Mouse (Mus musculus): ENCODE data around the gene Fbxo46. TPM values are rescaled to one million over a fixed set of nuclear protein-coding genes. Genes with fewer than 3 reads are reported as not detected.

Fbxo46 gene
- polyA plus RNA-seq, 1 experiment = 7.6 TPM

DNA sequence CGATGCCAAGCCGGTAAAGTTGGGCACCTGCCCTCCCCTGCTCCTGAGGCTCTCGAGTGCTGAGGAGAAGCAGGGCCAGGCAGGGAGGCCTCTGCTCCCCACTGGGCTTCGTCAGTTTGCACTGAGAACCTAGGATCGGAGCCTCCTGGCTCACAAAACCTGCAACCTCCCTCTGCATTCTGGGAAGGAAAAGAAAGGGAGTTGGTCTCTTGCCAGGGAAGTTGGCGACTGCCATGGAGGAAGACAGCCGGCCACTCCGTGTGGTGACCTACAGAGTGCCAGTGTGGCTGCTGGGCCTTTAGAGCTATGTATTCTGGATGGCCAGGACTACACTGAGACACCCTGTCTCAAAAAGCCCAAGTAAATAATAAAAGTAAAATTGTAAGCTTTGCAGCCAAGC lies 35.1 kb downstream of the Fbxo46 start:
- WGBS = 10% methylated on average over 8 of the region's 8 CpGs
- no peaks in the 10 kb centered on the region for H3K27me3 ChIP-seq (ENCODE audit: control insufficient read depth, insufficient read depth, low read length)
- DNase-seq = peak; percentile 28 to 55
- TF ChIP-seq POLR2A (IDR thresholded peaks at IDR 0.05; ENCODE audit: borderline replicate concordance, insufficient read depth, low read length) = no peak
- no peak for TF ChIP-seq CTCF (IDR thresholded peaks at IDR 0.05; ENCODE audit: borderline replicate concordance, insufficient read depth, low read depth, low read length)
- H3K4me1 ChIP-seq (ENCODE audit: control insufficient read depth, insufficient read depth, low read length) = peaks cover 19% of the 10 kb centered on the region
- no peak overlapping the region for H3K4me3 ChIP-seq (replicated peaks; ENCODE audit: insufficient read depth, low read depth, low read length)
- H3K27ac ChIP-seq (ENCODE audit: insufficient read depth, low read length) = no peak overlapping the region

- no peak overlapping the region for H3K27ac ChIP-seq (ENCODE audit: insufficient read depth, low read length)
- WGBS = 68% methylated on average over 13 of the region's 13 CpGs
- H3K4me3 ChIP-seq (replicated peaks; ENCODE audit: insufficient read depth, low read depth, low read length) = no peak overlapping the region
- DNase-seq = no peak
- no peak for TF ChIP-seq POLR2A (IDR thresholded peaks at IDR 0.05; ENCODE audit: borderline replicate concordance, insufficient read depth, low read length)
- TF ChIP-seq CTCF (IDR thresholded peaks at IDR 0.05; ENCODE audit: borderline replicate concordance, insufficient read depth, low read depth, low read length) = peak; percentile 43; the same call in 1 of the 2 replicates
- H3K4me1 ChIP-seq (ENCODE audit: control insufficient read depth, insufficient read depth, low read length) = peaks cover 14% of the 10 kb centered on the region
- no peaks in the 10 kb centered on the region for H3K27me3 ChIP-seq (ENCODE audit: control insufficient read depth, insufficient read depth, low read length)
Observed at GRCm38 (mm10) chr7:19155825-19156475, 36.3 kb downstream of the Fbxo46 start.

- 6% methylated on average over 30 of the region's 30 CpGs for WGBS
- TF ChIP-seq CTCF (IDR thresholded peaks at IDR 0.05; ENCODE audit: borderline replicate concordance, insufficient read depth, low read depth, low read length) = peak; percentile 90
- no peak for TF ChIP-seq POLR2A (IDR thresholded peaks at IDR 0.05; ENCODE audit: borderline replicate concordance, insufficient read depth, low read length)
- H3K4me1 ChIP-seq (ENCODE audit: control insufficient read depth, insufficient read depth, low read length) = peaks cover 14% of the 10 kb centered on the region
- no peak overlapping the region for H3K27ac ChIP-seq (ENCODE audit: insufficient read depth, low read length)
- H3K4me3 ChIP-seq (replicated peaks; ENCODE audit: insufficient read depth, low read depth, low read length) = peak overlapping the region; percentile 20
- DNase-seq = peak; percentile 92 to 97
- no peaks in the 10 kb centered on the region for H3K27me3 ChIP-seq (ENCODE audit: control insufficient read depth, insufficient read depth, low read length)
Observed at GRCm38 (mm10) chr7:19157160-19157800, 37.6 kb downstream of the Fbxo46 start.

DNA sequence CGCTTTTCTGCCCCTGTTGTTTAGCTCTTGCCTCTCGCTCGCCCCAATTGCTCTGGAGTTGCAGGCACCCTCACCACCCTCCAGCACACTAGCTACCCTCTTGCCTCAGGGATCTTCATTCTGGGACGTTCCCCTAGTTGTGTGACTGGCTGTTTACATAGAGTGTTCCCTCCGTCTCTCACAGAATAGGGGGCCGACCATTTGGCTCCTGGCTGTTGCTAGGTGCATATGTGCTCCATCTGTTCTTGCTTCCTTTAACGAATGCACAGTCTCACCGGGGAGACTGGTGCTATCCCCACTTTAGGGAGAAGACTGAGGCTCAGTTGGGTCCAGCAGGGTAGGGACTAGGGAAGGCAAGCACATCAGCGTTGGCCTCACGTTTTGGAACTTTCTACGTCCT lies 38.9 kb downstream of the Fbxo46 start:
- TF ChIP-seq POLR2A (IDR thresholded peaks at IDR 0.05; ENCODE audit: borderline replicate concordance, insufficient read depth, low read length) (no peak), CTCF (IDR thresholded peaks at IDR 0.05; ENCODE audit: borderline replicate concordance, insufficient read depth, low read depth, low read length) (no peak)
- 64% methylated on average over 11 of the region's 11 CpGs for WGBS
- DNase-seq = no peak
- peaks cover 14% of the 10 kb centered on the region for H3K4me1 ChIP-seq (ENCODE audit: control insufficient read depth, insufficient read depth, low read length)
- no peaks in the 10 kb centered on the region for H3K27me3 ChIP-seq (ENCODE audit: control insufficient read depth, insufficient read depth, low read length)
- H3K27ac ChIP-seq (ENCODE audit: insufficient read depth, low read length) = no peak overlapping the region
- no peak overlapping the region for H3K4me3 ChIP-seq (replicated peaks; ENCODE audit: insufficient read depth, low read depth, low read length)

DNA sequence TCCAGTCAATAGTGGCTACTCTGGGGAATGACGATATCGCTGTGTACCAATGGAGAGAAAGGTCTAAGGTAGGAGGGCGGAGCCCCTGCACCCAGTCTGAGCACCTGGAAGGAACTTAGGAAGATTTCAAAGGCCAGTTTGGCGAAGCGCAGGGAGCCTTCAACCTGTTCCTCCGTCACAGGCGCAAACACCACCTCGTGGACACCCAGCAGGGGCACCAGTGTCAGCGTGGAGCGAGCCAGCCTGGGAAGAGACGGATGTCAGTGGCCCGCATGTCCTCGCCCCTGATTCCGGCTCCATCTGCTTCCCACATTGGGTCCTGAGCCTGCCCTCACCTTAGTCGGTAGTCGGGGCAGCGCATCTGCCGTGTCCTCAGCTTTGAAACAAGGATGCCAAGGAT lies 39.8 kb downstream of the Fbxo46 start:
- TF ChIP-seq POLR2A (IDR thresholded peaks at IDR 0.05; ENCODE audit: borderline replicate concordance, insufficient read depth, low read length) = no peak
- TF ChIP-seq CTCF (IDR thresholded peaks at IDR 0.05; ENCODE audit: borderline replicate concordance, insufficient read depth, low read depth, low read length) = no peak
- H3K4me3 ChIP-seq (replicated peaks; ENCODE audit: insufficient read depth, low read depth, low read length) = no peak overlapping the region
- H3K27ac ChIP-seq (ENCODE audit: insufficient read depth, low read length) = no peak overlapping the region
- H3K4me1 ChIP-seq (ENCODE audit: control insufficient read depth, insufficient read depth, low read length) = peaks cover 14% of the 10 kb centered on the region
- H3K27me3 ChIP-seq (ENCODE audit: control insufficient read depth, insufficient read depth, low read length) = no peaks in the 10 kb centered on the region
- no peak for DNase-seq
- WGBS = 13% methylated on average over 18 of the region's 18 CpGs

DNA sequence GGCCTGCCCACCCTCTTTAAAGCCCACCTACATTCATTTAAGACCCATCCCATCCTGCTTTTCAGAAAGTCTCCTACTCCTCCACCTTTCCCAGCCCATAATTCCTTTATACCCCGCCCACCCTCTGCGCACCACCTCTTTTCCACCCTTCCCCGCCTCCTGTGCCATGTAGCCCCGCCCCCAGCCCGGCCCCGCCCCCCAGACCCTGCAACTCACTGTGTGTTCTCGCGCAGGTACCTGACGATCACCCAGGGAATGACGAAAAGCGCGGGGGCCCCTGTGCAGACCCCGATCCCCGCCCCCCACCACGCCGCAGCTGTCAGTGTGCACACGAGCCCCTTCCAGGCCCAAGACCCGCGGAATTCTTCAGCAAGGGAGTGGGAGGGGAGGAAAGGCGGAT lies 40.5 kb downstream of the Fbxo46 start:
- H3K27ac ChIP-seq (ENCODE audit: insufficient read depth, low read length) = no peak overlapping the region
- TF ChIP-seq POLR2A (IDR thresholded peaks at IDR 0.05; ENCODE audit: borderline replicate concordance, insufficient read depth, low read length) (no peak), CTCF (IDR thresholded peaks at IDR 0.05; ENCODE audit: borderline replicate concordance, insufficient read depth, low read depth, low read length) (no peak)
- 2% methylated on average over 20 of the region's 20 CpGs for WGBS
- H3K27me3 ChIP-seq (ENCODE audit: control insufficient read depth, insufficient read depth, low read length) = no peaks in the 10 kb centered on the region
- H3K4me1 ChIP-seq (ENCODE audit: control insufficient read depth, insufficient read depth, low read length) = peaks cover 14% of the 10 kb centered on the region
- no peak overlapping the region for H3K4me3 ChIP-seq (replicated peaks; ENCODE audit: insufficient read depth, low read depth, low read length)
- no peak for DNase-seq

DNA sequence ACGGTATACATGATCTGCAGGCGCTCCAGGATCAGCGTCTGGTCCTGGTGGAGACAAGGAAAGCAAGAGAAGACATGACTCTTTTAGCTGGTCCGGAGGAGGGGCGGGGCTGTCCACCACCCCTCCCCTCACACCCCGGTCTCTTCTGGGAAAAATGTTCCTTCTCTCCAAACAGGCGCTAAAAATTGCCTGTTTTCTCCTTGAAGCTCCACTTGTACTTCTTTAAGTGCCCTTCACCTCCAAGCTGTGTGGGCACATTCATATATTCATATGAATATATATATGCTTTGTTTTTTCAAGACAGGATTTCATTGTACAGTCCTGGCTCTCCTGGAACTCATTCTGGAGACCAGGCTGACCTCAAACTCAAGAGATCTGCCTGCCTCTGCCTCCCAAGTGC lies 43.3 kb downstream of the Fbxo46 start:
- no peak overlapping the region for H3K4me3 ChIP-seq (replicated peaks; ENCODE audit: insufficient read depth, low read depth, low read length)

GRCm38 (mm10) chr7:19163752-19164151 lies 44.1 kb downstream of the Fbxo46 start:
- TF ChIP-seq CTCF (IDR thresholded peaks at IDR 0.05; ENCODE audit: borderline replicate concordance, insufficient read depth, low read depth, low read length) = no peak
- no peak for TF ChIP-seq POLR2A (IDR thresholded peaks at IDR 0.05; ENCODE audit: borderline replicate concordance, insufficient read depth, low read length)
- peaks cover 9% of the 10 kb centered on the region for H3K4me1 ChIP-seq (ENCODE audit: control insufficient read depth, insufficient read depth, low read length)
- no peak overlapping the region for H3K4me3 ChIP-seq (replicated peaks; ENCODE audit: insufficient read depth, low read depth, low read length)
- 51% methylated on average over 12 of the region's 12 CpGs for WGBS
- H3K27me3 ChIP-seq (ENCODE audit: control insufficient read depth, insufficient read depth, low read length) = no peaks in the 10 kb centered on the region
- no peak overlapping the region for H3K27ac ChIP-seq (ENCODE audit: insufficient read depth, low read length)
- DNase-seq = no peak

More for the DNA sequence above, 43.3 kb downstream of the Fbxo46 start:
- TF ChIP-seq CTCF (IDR thresholded peaks at IDR 0.05; ENCODE audit: borderline replicate concordance, insufficient read depth, low read depth, low read length) (no peak), POLR2A (IDR thresholded peaks at IDR 0.05; ENCODE audit: borderline replicate concordance, insufficient read depth, low read length) (no peak)
- Histone ChIP-seq H3K27ac (ENCODE audit: insufficient read depth, low read length) (no peak overlapping the region), H3K27me3 (ENCODE audit: control insufficient read depth, insufficient read depth, low read length) (no peaks in the 10 kb centered on the region), H3K4me1 (ENCODE audit: control insufficient read depth, insufficient read depth, low read length) (peaks cover 9% of the 10 kb centered on the region)
- DNase-seq = no peak
- 84% methylated on average over 7 of the region's 7 CpGs for WGBS

Measured in cerebellum, adult 2 months (tissue).